Mouse (Mus musculus) G1E (cell line): ENCODE data around the gene Kcnj3.

Experiments used
- CTCF ChIP-seq: IDR thresholded peaks from 2 replicates; pipeline ENCODE4 v1.5.1; 2012; ENCODE audit warnings: low read depth, low read length, inconsistent platforms, mixed read lengths
- POLR2AphosphoS5 ChIP-seq: IDR thresholded peaks from 2 replicates; pipeline ENCODE4 v1.6.1; 2012; ENCODE audit warnings: low read depth, low read length, inconsistent platforms; ENCODE audit not compliant: insufficient replicate concordance

DNA sequence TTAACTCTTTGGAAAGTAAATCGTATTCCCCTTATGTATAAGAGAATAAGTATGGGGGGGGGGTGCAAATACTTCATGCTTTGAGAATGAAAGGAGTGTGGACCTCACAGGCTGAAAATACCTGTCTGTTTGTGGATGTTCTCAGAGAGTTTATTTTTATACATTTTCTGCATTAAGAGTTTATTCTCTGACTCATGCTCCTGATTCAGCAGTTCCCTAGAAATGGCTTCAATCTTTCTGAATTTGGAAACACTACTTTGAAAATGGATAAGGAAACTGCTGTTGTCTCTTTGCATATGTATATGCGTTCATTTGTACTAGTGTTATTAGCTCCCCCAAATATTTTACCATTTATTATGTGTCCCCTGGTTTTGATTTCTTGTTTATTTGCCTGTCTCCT lies 23.4 kb downstream of the Kcnj3 start:
- TF ChIP-seq CTCF: no peak
- no peak for TF ChIP-seq POLR2AphosphoS5
